Mouse (Mus musculus) thymus, adult 2 months (tissue): ENCODE measurements at regions not wholly inside any gene's neighbourhood (a gene's known extent, or its start where the extent isn't known, plus 50 kb on each side); places are given as distances from the start of the nearest gene placed in this dataset.

Experiments
- CTCF ChIP-seq: fragments of 200-500 bp; IDR thresholded peaks from 2 replicates; pipeline ENCODE4 v1.5.1; 2012; ENCODE audit warnings: mild to moderate bottlenecking, control low read depth, low read length, moderate library complexity, borderline replicate concordance; ENCODE audit not compliant: control insufficient read depth, poor library complexity, insufficient read depth; ENCODE audit errors: extremely low read depth
- POLR2A ChIP-seq: fragments of 200-500 bp; IDR thresholded peaks from 2 replicates; pipeline ENCODE4 v1.6.1; 2012; ENCODE audit warnings: mild to moderate bottlenecking, low read length, control low read depth, moderate library complexity; ENCODE audit not compliant: control insufficient read depth, poor library complexity, insufficient read depth; ENCODE audit errors: extremely low read depth

- TF ChIP-seq CTCF: no peak
- no peak for TF ChIP-seq POLR2A
Observed at GRCm38 (mm10) chr13:104574396-104574795, 217.9 kb upstream of the Srek1ip1 start.
